Mouse (Mus musculus) hindbrain, embryonic 14.5 days (tissue): ENCODE measurements at regions not wholly inside any gene's neighbourhood (a gene's known extent, or its start where the extent isn't known, plus 50 kb on each side); places are given as distances from the start of the nearest gene placed in this dataset.

Experiments used
- ATAC-seq: fragments of 200-750 bp; cut with Nextera tagmentation; 2 replicates; pipeline ENCODE4 v1.8.0; 2017; ENCODE audit warnings: moderate number of reproducible peaks, mild to moderate bottlenecking, moderate TSS enrichment, moderate library complexity; ENCODE audit not compliant: low FRiP score
- DNase-seq: peaks from one replicate; pipeline ENCODE4 v3.0.0-alpha.2; 2015; ENCODE audit warnings: low spot score
- H3K27ac ChIP-seq: fragments of 300-500 bp; sonication (generic); 2 replicates; pipeline ENCODE4 v1.5.1; 2014; ENCODE audit warnings: mild to moderate bottlenecking, moderate library complexity
- H3K27me3 ChIP-seq: fragments of 300-500 bp; sonication (generic); 2 replicates; pipeline ENCODE4 v1.6.1; 2014; ENCODE audit warnings: mild to moderate bottlenecking, low read length, mixed read lengths; ENCODE audit not compliant: control insufficient read depth, insufficient read depth
- H3K36me3 ChIP-seq: fragments of 300-500 bp; sonication (generic); replicated peaks from 2 replicates; pipeline ENCODE4 v1.6.1; 2014; ENCODE audit not compliant: control insufficient read depth, insufficient read depth
- H3K4me1 ChIP-seq: fragments of 300-500 bp; sonication (generic); replicated peaks from 2 replicates; pipeline ENCODE4 v1.6.1; 2014; ENCODE audit warnings: antibody characterized with exemption, low read length, mixed read lengths; ENCODE audit not compliant: control insufficient read depth, insufficient read depth
- H3K4me2 ChIP-seq: fragments of 300-500 bp; sonication (generic); replicated peaks from 2 replicates; pipeline ENCODE4 v1.6.1; 2014; ENCODE audit warnings: mild to moderate bottlenecking, moderate library complexity
- H3K4me3 ChIP-seq: fragments of 300-500 bp; sonication (generic); replicated peaks from 2 replicates; pipeline ENCODE4 v1.5.1; 2014; ENCODE audit warnings: mild to moderate bottlenecking, low read length
- H3K9ac ChIP-seq: fragments of 300-500 bp; sonication (generic); 2 replicates; pipeline ENCODE4 v1.6.1; 2014
- H3K9me3 ChIP-seq: fragments of 300-500 bp; sonication (generic); 2 replicates; pipeline ENCODE4 v1.6.1; 2016; ENCODE audit warnings: low read length; ENCODE audit not compliant: control insufficient read depth
- WGBS: fragments of 180-500 bp; shearing (Covaris S2); extraction: QIAGEN DNeasy Blood & Tissue Kit; methylation state at CpG from one replicate; pipeline ENCODE4 v1.1.7; 2014; 5-methylcytosine and 5-hydroxymethylcytosine counted together

- no peak overlapping the region for H3K27ac ChIP-seq
- 81% methylated on average over 3 of the region's 3 CpGs for WGBS
These were observed 249.8 kb upstream of the Gm10131 start for GRCm38 (mm10) chr8:34361377-34361776.

GRCm38 (mm10) chr8:34359776-34360175, 248.2 kb upstream of the Gm10131 start:
- H3K36me3 ChIP-seq, result no peaks in the 10 kb centered on the region
- no peak for ATAC-seq
- no peak overlapping the region for H3K4me3 ChIP-seq
- peak overlapping the region; percentile 52; the same call in 1 of the 2 replicates for H3K27ac ChIP-seq
- 54% methylated on average over 2 of the region's 2 CpGs for WGBS
- H3K27me3 ChIP-seq, result no peaks in the 10 kb centered on the region
- DNase-seq, result no peak
- no peak overlapping the region for H3K4me2 ChIP-seq
- H3K9me3 ChIP-seq, result no peaks in the 10 kb centered on the region
- no peak overlapping the region for H3K9ac ChIP-seq
- H3K4me1 ChIP-seq, result peaks cover 5% of the 10 kb centered on the region; the same call in 1 of the 2 replicates

More at GRCm38 (mm10) chr8:34361377-34361776, 249.8 kb upstream of the Gm10131 start:
- no peak overlapping the region for H3K4me3 ChIP-seq
- H3K4me1 ChIP-seq, result peaks cover 5% of the 10 kb centered on the region; the same call in 1 of the 2 replicates
- no peaks in the 10 kb centered on the region for H3K27me3 ChIP-seq
- no peak overlapping the region for H3K4me2 ChIP-seq
- DNase-seq (no peak), ATAC-seq (no peak)
- no peak overlapping the region for H3K9ac ChIP-seq
- H3K9me3 ChIP-seq, result no peaks in the 10 kb centered on the region
- H3K36me3 ChIP-seq, result no peaks in the 10 kb centered on the region

GRCm38 (mm10) chr8:34355059-34355458, 243.5 kb upstream of the Gm10131 start:
- DNase-seq, result no peak
- Histone ChIP-seq H3K4me1 (peaks cover 8% of the 10 kb centered on the region; the same call in 1 of the 2 replicates), H3K4me3 (no peak overlapping the region), H3K27ac (no peak overlapping the region), H3K4me2 (no peak overlapping the region), H3K36me3 (no peaks in the 10 kb centered on the region), H3K9ac (no peak overlapping the region), H3K27me3 (no peaks in the 10 kb centered on the region), H3K9me3 (no peaks in the 10 kb centered on the region)
- 44% methylated on average over 13 of the region's 13 CpGs for WGBS
- ATAC-seq, result no peak

- H3K9me3 ChIP-seq, result no peaks in the 10 kb centered on the region
- H3K4me2 ChIP-seq, result no peak overlapping the region
- peak overlapping the region; percentile 72 for H3K27ac ChIP-seq
- WGBS, result 45% methylated on average over 6 of the region's 6 CpGs
- no peak for ATAC-seq
- no peak overlapping the region for H3K4me3 ChIP-seq
- H3K4me1 ChIP-seq, result peaks cover 8% of the 10 kb centered on the region; the same call in 1 of the 2 replicates
- no peak for DNase-seq
- no peak overlapping the region for H3K9ac ChIP-seq
- H3K27me3 ChIP-seq, result no peaks in the 10 kb centered on the region
- H3K36me3 ChIP-seq, result no peaks in the 10 kb centered on the region
These were observed 241.8 kb upstream of the Gm10131 start for GRCm38 (mm10) chr8:34353140-34353855.

- Histone ChIP-seq H3K4me2 (no peak overlapping the region), H3K27me3 (no peaks in the 10 kb centered on the region), H3K9ac (no peak overlapping the region), H3K36me3 (no peaks in the 10 kb centered on the region), H3K27ac (no peak overlapping the region), H3K9me3 (no peaks in the 10 kb centered on the region), H3K4me3 (no peak overlapping the region), H3K4me1 (no peaks in the 10 kb centered on the region)
- ATAC-seq (no peak), DNase-seq (no peak)
- 91% methylated on average over 4 of the region's 4 CpGs for WGBS
These were observed 223.3 kb upstream of the Gm10131 start for GRCm38 (mm10) chr8:34334851-34335250.

GRCm38 (mm10) chr8:34331673-34332072, 220.1 kb upstream of the Gm10131 start:
- no peak for DNase-seq
- Histone ChIP-seq H3K4me2 (no peak overlapping the region), H3K9me3 (no peaks in the 10 kb centered on the region), H3K4me3 (no peak overlapping the region), H3K9ac (no peak overlapping the region), H3K27ac (no peak overlapping the region), H3K4me1 (peaks cover 11% of the 10 kb centered on the region), H3K36me3 (no peaks in the 10 kb centered on the region), H3K27me3 (no peaks in the 10 kb centered on the region)
- no peak for ATAC-seq
- WGBS, result 48% methylated on average over 5 of the region's 5 CpGs

- H3K27ac ChIP-seq, result peak overlapping the region; percentile 93
- DNase-seq (peak; percentile 71), ATAC-seq (peak; percentile 50)
- WGBS, result 3% methylated on average over 15 of the region's 15 CpGs
- H3K27me3 ChIP-seq, result no peaks in the 10 kb centered on the region
- peak overlapping the region; percentile 57 for H3K9ac ChIP-seq
- H3K4me1 ChIP-seq, result peaks cover 41% of the 10 kb centered on the region
- H3K4me3 ChIP-seq, result peak overlapping the region; percentile 22
- H3K4me2 ChIP-seq, result peak overlapping the region; percentile 56
- no peaks in the 10 kb centered on the region for H3K9me3 ChIP-seq
- H3K36me3 ChIP-seq, result no peaks in the 10 kb centered on the region
These were observed 215.1 kb upstream of the Gm10131 start for GRCm38 (mm10) chr8:34326614-34326965.

- ATAC-seq, result peak; percentile 88
- peaks cover 44% of the 10 kb centered on the region for H3K4me1 ChIP-seq
- peak overlapping the region; percentile 22 for H3K4me3 ChIP-seq
- peak; percentile 64 for DNase-seq
- WGBS, result under 1% methylated on average over 14 of the region's 17 CpGs
- no peaks in the 10 kb centered on the region for H3K9me3 ChIP-seq
- peak overlapping the region; percentile 56 for H3K4me2 ChIP-seq
- H3K27ac ChIP-seq, result peak overlapping the region; percentile 93
- no peaks in the 10 kb centered on the region for H3K27me3 ChIP-seq
- peak overlapping the region; percentile 57 for H3K9ac ChIP-seq
- H3K36me3 ChIP-seq, result no peaks in the 10 kb centered on the region
These were observed 214.5 kb upstream of the Gm10131 start for GRCm38 (mm10) chr8:34325841-34326613.

GRCm38 (mm10) chr8:34320158-34320587, 208.6 kb upstream of the Gm10131 start:
- no peaks in the 10 kb centered on the region for H3K27me3 ChIP-seq
- ATAC-seq (peak; percentile 90), DNase-seq (peak; percentile 97)
- 13% methylated on average over 6 of the region's 6 CpGs for WGBS
- no peak overlapping the region for H3K4me3 ChIP-seq
- peaks cover 35% of the 10 kb centered on the region for H3K4me1 ChIP-seq
- peak overlapping the region; percentile 3; the same call in 1 of the 2 replicates for H3K4me2 ChIP-seq
- H3K9me3 ChIP-seq, result no peaks in the 10 kb centered on the region
- H3K9ac ChIP-seq, result no peak overlapping the region
- no peaks in the 10 kb centered on the region for H3K36me3 ChIP-seq
- H3K27ac ChIP-seq, result peak overlapping the region; percentile 84
